Mouse (Mus musculus): ENCODE results near the gene Tmem256.

GRCm38 (mm10) chr11:69849128-69849527 lies 10.8 kb downstream of the Tmem256 start:
- no peak for TF ChIP-seq GATA1 (IDR thresholded peaks at IDR 0.05; ENCODE audit: low read length)
- no peak for TF ChIP-seq TAL1 (IDR thresholded peaks at IDR 0.05; ENCODE audit: low read length)

Measured in erythroblast, embryonic 14.5 days (primary cell).